Mouse (Mus musculus): ENCODE measurements around the gene Mn1.

GRCm38 (mm10) chr5:111475721-111476120, 58.6 kb downstream of the Mn1 start:
- no peak for TF ChIP-seq CTCF (IDR thresholded peaks at IDR 0.05; ENCODE audit: insufficient read depth, low read length)
- no peak for TF ChIP-seq POLR2A (IDR thresholded peaks at IDR 0.05; ENCODE audit: borderline replicate concordance, extremely low read depth, low read depth, low read length)

Data from lung, adult 2 months (tissue).